Mouse (Mus musculus): ENCODE measurements around the gene Rtel1. TPM values are rescaled to one million over a fixed set of nuclear protein-coding genes. Genes with fewer than 3 reads are reported as not detected.

Rtel1 gene
- polyA plus RNA-seq, 1 experiment = 24.7 TPM

GRCm38 (mm10) chr2:181364487-181364859 is 44.9 kb downstream of the Rtel1 start:
- no peak overlapping the region; the same call in 1 of the 2 replicates for H3K27ac ChIP-seq (ENCODE audit: insufficient read depth, low read depth, low read length)

DNA sequence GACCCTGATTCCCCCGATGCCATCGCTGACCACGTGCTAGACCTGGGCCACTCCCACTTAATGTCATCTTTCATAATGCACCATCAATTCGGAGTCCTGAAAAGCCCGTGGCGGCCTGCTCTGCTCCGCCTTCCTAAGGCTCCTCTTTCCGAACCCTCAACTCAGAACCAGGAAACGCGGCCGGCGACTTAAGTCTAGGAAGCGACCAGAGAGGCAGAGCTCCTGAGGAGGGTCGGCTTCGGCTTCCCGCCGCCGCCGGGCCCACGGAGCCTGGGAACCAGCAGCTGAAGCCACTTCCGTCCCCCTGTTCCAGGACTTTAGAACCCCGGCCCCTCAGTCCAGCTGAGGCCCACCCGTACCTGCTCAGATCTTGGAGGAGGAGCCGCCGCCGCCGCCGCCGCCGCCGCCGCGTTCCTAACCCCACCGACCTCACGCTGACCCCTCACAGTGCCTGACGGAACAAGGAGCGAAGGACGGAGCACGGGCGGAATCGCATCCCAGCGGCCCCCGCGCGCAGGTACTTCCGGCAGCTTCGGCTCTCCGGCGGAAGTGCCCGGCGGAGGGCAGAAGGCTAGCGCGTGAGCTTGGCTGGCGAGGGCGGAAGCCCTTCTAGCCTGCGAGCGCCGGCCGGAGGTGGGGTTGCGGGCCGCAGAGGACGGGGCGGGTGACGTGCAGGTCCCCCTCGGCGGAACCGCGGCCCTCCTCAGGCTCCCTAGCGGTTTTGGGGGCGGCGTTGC is 45.5 kb downstream of the Rtel1 start, which contains the start of the genes Zgpat and Arfrp1:
Zgpat (plus strand) TSS at position 69 of the 737 bp plus-strand sequence.
Arfrp1 (minus strand) TSS at position 545 of the 737 bp plus-strand sequence.
- Histone ChIP-seq H3K4me1 (ENCODE audit: control insufficient read depth, insufficient read depth, insufficient read length, low read length) (peaks cover 12% of the 10 kb centered on the region; the same call in 1 of the 2 replicates), H3K27ac (ENCODE audit: insufficient read depth, low read depth, low read length) (peak within 1 kb of the TSS; percentile 78), H3K36me3 (ENCODE audit: control insufficient read depth, insufficient read depth, low read length) (peaks cover 25% of the 10 kb centered on the region), H3K27me3 (ENCODE audit: control insufficient read depth, insufficient read depth, low read length) (no peaks in the 10 kb centered on the region), H3K4me3 (ENCODE audit: low read depth, low read length) (peak within 1 kb of the TSS; percentile 98)
- under 1% methylated on average over 71 of the region's 71 CpGs for WGBS
- TF ChIP-seq CTCF (IDR thresholded peaks at IDR 0.05; ENCODE audit: extremely low read depth, insufficient read length, insufficient replicate concordance, low read depth, low read length) (no peak), POLR2A (IDR thresholded peaks at IDR 0.05; ENCODE audit: low read depth, low read length) (peak; percentile 50)

More at GRCm38 (mm10) chr2:181364487-181364859, 44.9 kb downstream of the Rtel1 start:
- Histone ChIP-seq H3K36me3 (ENCODE audit: control insufficient read depth, insufficient read depth, low read length) (peaks cover 26% of the 10 kb centered on the region), H3K27me3 (ENCODE audit: control insufficient read depth, insufficient read depth, low read length) (no peaks in the 10 kb centered on the region), H3K4me1 (ENCODE audit: control insufficient read depth, insufficient read depth, insufficient read length, low read length) (peaks cover 12% of the 10 kb centered on the region; the same call in 1 of the 2 replicates), H3K4me3 (ENCODE audit: low read depth, low read length) (peak overlapping the region; percentile 98)
- WGBS = 5% methylated on average over 14 of the region's 14 CpGs
- TF ChIP-seq POLR2A (IDR thresholded peaks at IDR 0.05; ENCODE audit: low read depth, low read length) (no peak), CTCF (IDR thresholded peaks at IDR 0.05; ENCODE audit: extremely low read depth, insufficient read length, insufficient replicate concordance, low read depth, low read length) (no peak)

DNA sequence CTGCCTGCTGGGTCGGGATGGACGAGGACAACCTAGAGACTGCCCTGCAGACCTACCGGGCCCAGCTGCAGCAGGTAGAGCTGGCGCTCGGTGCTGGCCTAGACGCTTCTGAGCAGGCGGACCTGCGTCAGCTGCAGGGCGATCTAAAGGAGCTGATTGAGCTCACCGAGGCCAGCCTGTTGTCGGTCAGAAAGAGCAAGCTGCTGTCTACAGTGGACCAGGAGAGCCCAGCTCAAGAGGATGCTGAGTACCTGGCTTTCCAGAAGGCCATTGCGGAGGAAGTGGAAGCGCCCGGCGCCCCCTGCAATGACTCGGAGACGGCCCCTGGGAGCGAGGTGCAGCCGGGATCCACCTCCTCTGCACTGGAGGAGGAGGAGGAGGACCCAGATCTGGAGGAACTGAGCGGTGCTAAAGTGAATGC is 46.1 kb downstream of the Rtel1 start:
- Histone ChIP-seq H3K4me3 (ENCODE audit: low read depth, low read length) (peak overlapping the region; percentile 98), H3K27ac (ENCODE audit: insufficient read depth, low read depth, low read length) (peak overlapping the region; percentile 78), H3K4me1 (ENCODE audit: control insufficient read depth, insufficient read depth, insufficient read length, low read length) (peaks cover 12% of the 10 kb centered on the region; the same call in 1 of the 2 replicates), H3K36me3 (ENCODE audit: control insufficient read depth, insufficient read depth, low read length) (peaks cover 22% of the 10 kb centered on the region), H3K27me3 (ENCODE audit: control insufficient read depth, insufficient read depth, low read length) (no peaks in the 10 kb centered on the region)
- TF ChIP-seq POLR2A (IDR thresholded peaks at IDR 0.05; ENCODE audit: low read depth, low read length) (no peak), CTCF (IDR thresholded peaks at IDR 0.05; ENCODE audit: extremely low read depth, insufficient read length, insufficient replicate concordance, low read depth, low read length) (no peak)
- under 1% methylated on average over 20 of the region's 20 CpGs for WGBS

- TF ChIP-seq CTCF (IDR thresholded peaks at IDR 0.05; ENCODE audit: extremely low read depth, insufficient read length, insufficient replicate concordance, low read depth, low read length) = no peak
- no peak for TF ChIP-seq POLR2A (IDR thresholded peaks at IDR 0.05; ENCODE audit: low read depth, low read length)
- WGBS = 96% methylated on average over 5 of the region's 5 CpGs
- H3K27me3 ChIP-seq (ENCODE audit: control insufficient read depth, insufficient read depth, low read length) = no peaks in the 10 kb centered on the region
Observed at GRCm38 (mm10) chr2:181370001-181370400, 50.5 kb downstream of the Rtel1 start.

GRCm38 (mm10) chr2:181375787-181376186 is 56.2 kb downstream of the Rtel1 start:
- no peak overlapping the region for H3K27ac ChIP-seq (ENCODE audit: insufficient read depth, low read depth, low read length)
- WGBS = 93% methylated on average over 2 of the region's 2 CpGs
- peaks cover 2% of the 10 kb centered on the region; the same call in 1 of the 2 replicates for H3K4me1 ChIP-seq (ENCODE audit: control insufficient read depth, insufficient read depth, insufficient read length, low read length)
- peaks cover 32% of the 10 kb centered on the region for H3K36me3 ChIP-seq (ENCODE audit: control insufficient read depth, insufficient read depth, low read length)
- no peak for TF ChIP-seq CTCF (IDR thresholded peaks at IDR 0.05; ENCODE audit: extremely low read depth, insufficient read length, insufficient replicate concordance, low read depth, low read length)
- no peak for TF ChIP-seq POLR2A (IDR thresholded peaks at IDR 0.05; ENCODE audit: low read depth, low read length)
- H3K4me3 ChIP-seq (ENCODE audit: low read depth, low read length) = no peak overlapping the region
- H3K27me3 ChIP-seq (ENCODE audit: control insufficient read depth, insufficient read depth, low read length) = no peaks in the 10 kb centered on the region

More at GRCm38 (mm10) chr2:181370001-181370400, 50.5 kb downstream of the Rtel1 start:
- H3K27ac ChIP-seq (ENCODE audit: insufficient read depth, low read depth, low read length) = no peak overlapping the region
- H3K4me1 ChIP-seq (ENCODE audit: control insufficient read depth, insufficient read depth, insufficient read length, low read length) = 0 out of 2 replicates have a peak, but pooled peaks cover 8% of the 10 kb centered on the region
- H3K4me3 ChIP-seq (ENCODE audit: low read depth, low read length) = no peak overlapping the region
- peaks cover 13% of the 10 kb centered on the region for H3K36me3 ChIP-seq (ENCODE audit: control insufficient read depth, insufficient read depth, low read length)

- 53% methylated on average over 2 of the region's 2 CpGs for WGBS
- H3K4me3 ChIP-seq (ENCODE audit: low read depth, low read length) = no peak overlapping the region
- H3K27ac ChIP-seq (ENCODE audit: insufficient read depth, low read depth, low read length) = 0 out of 2 replicates have a peak overlapping the region, but pooled peaks have one; percentile 7
- no peaks in the 10 kb centered on the region for H3K27me3 ChIP-seq (ENCODE audit: control insufficient read depth, insufficient read depth, low read length)
- TF ChIP-seq CTCF (IDR thresholded peaks at IDR 0.05; ENCODE audit: extremely low read depth, insufficient read length, insufficient replicate concordance, low read depth, low read length) (no peak), POLR2A (IDR thresholded peaks at IDR 0.05; ENCODE audit: low read depth, low read length) (no peak)
- H3K36me3 ChIP-seq (ENCODE audit: control insufficient read depth, insufficient read depth, low read length) = peaks cover 39% of the 10 kb centered on the region
- peaks cover 2% of the 10 kb centered on the region; the same call in 1 of the 2 replicates for H3K4me1 ChIP-seq (ENCODE audit: control insufficient read depth, insufficient read depth, insufficient read length, low read length)
Observed at GRCm38 (mm10) chr2:181377230-181377629, 57.7 kb downstream of the Rtel1 start.

GRCm38 (mm10) chr2:181378701-181379100 is 59.2 kb downstream of the Rtel1 start:
- Histone ChIP-seq H3K4me1 (ENCODE audit: control insufficient read depth, insufficient read depth, insufficient read length, low read length) (peaks cover 2% of the 10 kb centered on the region; the same call in 1 of the 2 replicates), H3K4me3 (ENCODE audit: low read depth, low read length) (no peak overlapping the region), H3K27me3 (ENCODE audit: control insufficient read depth, insufficient read depth, low read length) (no peaks in the 10 kb centered on the region), H3K27ac (ENCODE audit: insufficient read depth, low read depth, low read length) (no peak overlapping the region), H3K36me3 (ENCODE audit: control insufficient read depth, insufficient read depth, low read length) (peaks cover 48% of the 10 kb centered on the region)
- WGBS = 88% methylated on average over 5 of the region's 5 CpGs
- TF ChIP-seq CTCF (IDR thresholded peaks at IDR 0.05; ENCODE audit: extremely low read depth, insufficient read length, insufficient replicate concordance, low read depth, low read length) (no peak), POLR2A (IDR thresholded peaks at IDR 0.05; ENCODE audit: low read depth, low read length) (no peak)
